Mouse (Mus musculus) stomach, embryonic 15.5 days (tissue): Measurements from ENCODE around the gene Ncln. TPM values are rescaled to one million over a fixed set of nuclear protein-coding genes. Genes with fewer than 3 reads are reported as not detected.

Experiments used
- ATAC-seq: fragments of 200-750 bp; cut with Nextera tagmentation; 2 replicates; pipeline ENCODE4 v1.8.0; 2017; ENCODE audit warnings: low read depth, moderate number of reproducible peaks, moderate TSS enrichment; ENCODE audit not compliant: insufficient read depth, low FRiP score
- H3K27ac ChIP-seq: fragments of 300-500 bp; sonication (generic); 2 replicates; pipeline ENCODE4 v1.5.1; 2015; ENCODE audit warnings: mild to moderate bottlenecking, inconsistent platforms
- H3K27me3 ChIP-seq: fragments of 300-500 bp; sonication (generic); replicated peaks from 2 replicates; pipeline ENCODE4 v1.6.1; 2015; ENCODE audit warnings: inconsistent platforms
- H3K36me3 ChIP-seq: fragments of 300-500 bp; sonication (generic); 2 replicates; pipeline ENCODE4 v1.6.1; 2015; ENCODE audit warnings: inconsistent platforms
- H3K4me1 ChIP-seq: fragments of 300-500 bp; sonication (generic); 2 replicates; pipeline ENCODE4 v1.6.1; 2015; ENCODE audit warnings: inconsistent platforms
- H3K4me2 ChIP-seq: fragments of 300-500 bp; sonication (generic); 2 replicates; pipeline ENCODE4 v1.6.1; 2015; ENCODE audit warnings: mild to moderate bottlenecking, inconsistent platforms
- H3K4me3 ChIP-seq: fragments of 300-500 bp; sonication (generic); replicated peaks from 2 replicates; pipeline ENCODE4 v1.5.1; 2015; ENCODE audit warnings: inconsistent platforms
- H3K9ac ChIP-seq: fragments of 300-500 bp; sonication (generic); 2 replicates; pipeline ENCODE4 v1.6.1; 2015; ENCODE audit warnings: inconsistent platforms
- H3K9me3 ChIP-seq: fragments of 300-500 bp; sonication (generic); 2 replicates; pipeline ENCODE4 v1.6.1; 2016; ENCODE audit warnings: inconsistent platforms
- WGBS: fragments of 180-500 bp; shearing (Covaris S2); methylation state at CpG from one replicate; pipeline ENCODE4 v1.1.7; 2015; 5-methylcytosine and 5-hydroxymethylcytosine counted together
- polyA plus RNA-seq: library from polyadenylated mRNA; unstranded; fragments of >200 nt; fragmentation: Nextera tagmentation; extraction: Ambion mirVana; gene quantifications from 2 replicates; pipeline ENCODE4 v1.2.1, GENCODE M21; 2015

The Ncln gene
- polyA plus RNA-seq, 1 experiment from 2014 or later: 83.9 TPM

- H3K27me3 ChIP-seq: peaks cover 74% of the 10 kb centered on the region
- H3K27ac ChIP-seq: no peak overlapping the region
- no peaks in the 10 kb centered on the region for H3K9me3 ChIP-seq
- H3K4me3 ChIP-seq: no peak overlapping the region
- H3K4me1 ChIP-seq: peaks cover 15% of the 10 kb centered on the region; the same call in 1 of the 2 replicates
- ATAC-seq: no peak
- no peaks in the 10 kb centered on the region for H3K36me3 ChIP-seq
- WGBS: 53% methylated on average over 14 of the region's 14 CpGs
- H3K4me2 ChIP-seq: no peak overlapping the region
- no peak overlapping the region for H3K9ac ChIP-seq
Observed at GRCm38 (mm10) chr10:81466881-81467280, 29.3 kb downstream of the Ncln start.

GRCm38 (mm10) chr10:81466066-81466465 is 30.1 kb downstream of the Ncln start:
- no peak overlapping the region for H3K4me2 ChIP-seq
- H3K27ac ChIP-seq: no peak overlapping the region
- ATAC-seq: no peak
- peaks cover 16% of the 10 kb centered on the region; the same call in 1 of the 2 replicates for H3K4me1 ChIP-seq
- peaks cover 77% of the 10 kb centered on the region for H3K27me3 ChIP-seq
- no peak overlapping the region for H3K9ac ChIP-seq
- WGBS: 82% methylated on average over 2 of the region's 2 CpGs
- no peaks in the 10 kb centered on the region for H3K9me3 ChIP-seq
- H3K4me3 ChIP-seq: no peak overlapping the region
- H3K36me3 ChIP-seq: no peaks in the 10 kb centered on the region

- peak; percentile 75 for ATAC-seq
- WGBS: 5% methylated on average over 5 of the region's 5 CpGs
- Histone ChIP-seq H3K27me3 (peaks cover 78% of the 10 kb centered on the region), H3K4me2 (peak overlapping the region; percentile 53; the same call in 1 of the 2 replicates), H3K9ac (no peak overlapping the region), H3K4me1 (peaks cover 16% of the 10 kb centered on the region; the same call in 1 of the 2 replicates), H3K4me3 (peak overlapping the region; percentile 33; the same call in 1 of the 2 replicates), H3K36me3 (no peaks in the 10 kb centered on the region), H3K27ac (no peak overlapping the region), H3K9me3 (no peaks in the 10 kb centered on the region)
Observed at GRCm38 (mm10) chr10:81465265-81465645, 30.9 kb downstream of the Ncln start.

- WGBS: 3% methylated on average over 33 of the region's 33 CpGs
- Histone ChIP-seq H3K4me3 (peak overlapping the region; percentile 33), H3K4me1 (peaks cover 16% of the 10 kb centered on the region; the same call in 1 of the 2 replicates), H3K9ac (no peak overlapping the region), H3K27me3 (peaks cover 80% of the 10 kb centered on the region), H3K27ac (no peak overlapping the region; the same call in 1 of the 2 replicates), H3K4me2 (peak overlapping the region; percentile 53), H3K36me3 (no peaks in the 10 kb centered on the region), H3K9me3 (no peaks in the 10 kb centered on the region)
- ATAC-seq: peak; percentile 85
Observed at GRCm38 (mm10) chr10:81464405-81465264, 31.6 kb downstream of the Ncln start.

GRCm38 (mm10) chr10:81463531-81463930 is 32.7 kb downstream of the Ncln start:
- WGBS: 66% methylated on average over 4 of the region's 4 CpGs
- Histone ChIP-seq H3K9ac (no peak overlapping the region), H3K9me3 (no peaks in the 10 kb centered on the region), H3K36me3 (no peaks in the 10 kb centered on the region), H3K4me1 (peaks cover 16% of the 10 kb centered on the region; the same call in 1 of the 2 replicates), H3K4me2 (no peak overlapping the region), H3K27ac (no peak overlapping the region), H3K27me3 (peaks cover 88% of the 10 kb centered on the region), H3K4me3 (no peak overlapping the region)
- ATAC-seq: no peak

GRCm38 (mm10) chr10:81462917-81463316 is 33.3 kb downstream of the Ncln start:
- peaks cover 16% of the 10 kb centered on the region; the same call in 1 of the 2 replicates for H3K4me1 ChIP-seq
- 70% methylated on average over 7 of the region's 7 CpGs for WGBS

GRCm38 (mm10) chr10:81462415-81462804 is 33.8 kb downstream of the Ncln start:
- Histone ChIP-seq H3K9ac (no peak overlapping the region), H3K4me3 (0 out of 2 replicates have a peak overlapping the region, but pooled peaks have one; percentile 3), H3K27ac (no peak overlapping the region), H3K9me3 (no peaks in the 10 kb centered on the region), H3K4me1 (peaks cover 16% of the 10 kb centered on the region; the same call in 1 of the 2 replicates), H3K27me3 (peaks cover 89% of the 10 kb centered on the region), H3K4me2 (peak overlapping the region; percentile 31; the same call in 1 of the 2 replicates), H3K36me3 (no peaks in the 10 kb centered on the region)
- 39% methylated on average over 7 of the region's 7 CpGs for WGBS
- ATAC-seq: no peak

More at GRCm38 (mm10) chr10:81462917-81463316, 33.3 kb downstream of the Ncln start:
- Histone ChIP-seq H3K4me3 (no peak overlapping the region), H3K27me3 (peaks cover 88% of the 10 kb centered on the region), H3K36me3 (no peaks in the 10 kb centered on the region), H3K9me3 (no peaks in the 10 kb centered on the region), H3K9ac (no peak overlapping the region), H3K27ac (no peak overlapping the region), H3K4me2 (no peak overlapping the region)
- no peak for ATAC-seq

- Histone ChIP-seq H3K4me2 (peak overlapping the region; percentile 31), H3K4me3 (0 out of 2 replicates have a peak overlapping the region, but pooled peaks have one; percentile 3), H3K27me3 (peaks cover 90% of the 10 kb centered on the region), H3K4me1 (peaks cover 16% of the 10 kb centered on the region; the same call in 1 of the 2 replicates), H3K36me3 (no peaks in the 10 kb centered on the region), H3K9ac (no peak overlapping the region), H3K9me3 (no peaks in the 10 kb centered on the region), H3K27ac (no peak overlapping the region)
- WGBS: 4% methylated on average over 16 of the region's 16 CpGs
- no peak for ATAC-seq
Observed at GRCm38 (mm10) chr10:81461673-81462414, 34.3 kb downstream of the Ncln start.

GRCm38 (mm10) chr10:81460951-81461350 is 35.2 kb downstream of the Ncln start:
- Histone ChIP-seq H3K4me1 (peaks cover 16% of the 10 kb centered on the region; the same call in 1 of the 2 replicates), H3K9ac (no peak overlapping the region), H3K9me3 (no peaks in the 10 kb centered on the region), H3K4me3 (no peak overlapping the region), H3K27ac (no peak overlapping the region), H3K27me3 (peaks cover 86% of the 10 kb centered on the region), H3K4me2 (no peak overlapping the region), H3K36me3 (no peaks in the 10 kb centered on the region)
- ATAC-seq: no peak
- WGBS: 37% methylated on average over 11 of the region's 11 CpGs

GRCm38 (mm10) chr10:81460471-81460870 is 35.7 kb downstream of the Ncln start:
- H3K4me1 ChIP-seq: peaks cover 16% of the 10 kb centered on the region; the same call in 1 of the 2 replicates
- H3K27me3 ChIP-seq: peaks cover 91% of the 10 kb centered on the region
- H3K9ac ChIP-seq: no peak overlapping the region
- no peaks in the 10 kb centered on the region for H3K36me3 ChIP-seq
- no peak for ATAC-seq
- WGBS: 31% methylated on average over 19 of the region's 20 CpGs
- H3K4me2 ChIP-seq: no peak overlapping the region
- H3K4me3 ChIP-seq: no peak overlapping the region
- H3K9me3 ChIP-seq: no peaks in the 10 kb centered on the region
- no peak overlapping the region for H3K27ac ChIP-seq

- WGBS: 58% methylated on average over 21 of the region's 21 CpGs
- no peak overlapping the region for H3K4me3 ChIP-seq
Observed at GRCm38 (mm10) chr10:81459399-81459798, 36.8 kb downstream of the Ncln start.

More at GRCm38 (mm10) chr10:81459399-81459798, 36.8 kb downstream of the Ncln start:
- no peak overlapping the region for H3K4me2 ChIP-seq
- no peak overlapping the region for H3K9ac ChIP-seq
- peaks cover 91% of the 10 kb centered on the region for H3K27me3 ChIP-seq
- no peak for ATAC-seq
- H3K36me3 ChIP-seq: no peaks in the 10 kb centered on the region
- no peak overlapping the region for H3K27ac ChIP-seq
- H3K9me3 ChIP-seq: no peaks in the 10 kb centered on the region
- H3K4me1 ChIP-seq: peaks cover 10% of the 10 kb centered on the region; the same call in 1 of the 2 replicates
